Mouse (Mus musculus) urinary bladder, postnatal 36 days (tissue): ENCODE results near the gene Usp7.
"Not testable (repeated sequence)": the region's sequence is repeated elsewhere in the genome, so short reads cannot be mapped to it uniquely, and the experiment has no call there.

Experiments used
- DNase-seq, 2 experiments: peaks; one replicate each; pipeline ENCODE4 v3.0.0; 2022; ENCODE audit warnings: low spot score in 2 of 2, mixed read lengths in 1 of 2

The Usp7 gene

DNA sequence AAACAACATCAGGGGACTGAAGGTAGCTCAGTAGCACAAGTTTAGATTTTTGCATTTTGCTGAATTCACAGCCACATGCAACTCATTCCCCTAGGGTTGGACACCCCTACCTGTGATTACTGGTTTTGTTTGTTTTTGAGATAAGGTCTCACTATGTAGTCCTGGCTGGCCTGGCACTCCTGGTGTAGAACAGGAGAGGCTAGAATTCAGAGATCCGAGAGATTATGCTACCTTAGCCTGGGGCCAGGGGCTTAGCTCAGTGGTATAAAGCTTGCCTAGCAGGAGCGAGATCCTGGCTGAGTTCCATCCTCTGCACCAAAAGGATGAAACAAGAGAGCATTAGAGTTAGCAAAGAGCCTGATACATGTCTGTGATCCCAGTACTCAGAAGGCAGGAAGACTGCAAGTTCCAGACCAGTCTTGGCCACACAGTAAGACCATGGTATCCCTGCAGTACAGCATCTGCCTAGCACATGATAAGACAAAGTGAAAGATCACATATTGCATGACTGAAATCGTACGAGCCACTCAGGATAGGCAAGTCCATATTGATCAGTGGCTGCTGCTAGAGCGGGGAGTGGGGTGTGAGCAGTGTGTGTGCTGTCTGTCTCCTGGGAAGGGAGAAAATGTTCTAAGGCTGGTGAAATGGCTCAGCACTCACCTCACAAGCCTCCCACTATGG lies 40.4 kb downstream of the Usp7 start:
- peak in 1 of 2 experiments; percentile 22 for DNase-seq

DNA sequence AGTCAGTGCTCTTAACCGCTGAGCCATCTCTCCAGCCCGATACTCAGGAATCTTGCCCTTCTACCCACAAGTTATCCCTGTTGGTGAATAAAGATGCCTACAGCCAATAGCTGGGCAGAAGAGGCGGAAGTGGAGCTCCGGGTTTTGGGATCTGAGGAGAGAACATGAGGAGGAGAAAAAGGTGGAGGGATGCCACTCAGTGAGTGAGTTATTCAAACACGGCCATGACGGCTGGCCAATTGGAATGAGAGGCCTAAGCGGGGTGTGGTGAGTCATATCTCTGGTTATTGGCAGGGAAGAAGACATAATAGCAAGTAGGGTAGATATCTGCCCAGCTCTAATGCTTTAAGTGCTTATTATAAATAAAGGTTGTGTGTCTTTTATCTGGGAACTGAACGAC lies 43.2 kb downstream of the Usp7 start:
- DNase-seq: no peak

DNA sequence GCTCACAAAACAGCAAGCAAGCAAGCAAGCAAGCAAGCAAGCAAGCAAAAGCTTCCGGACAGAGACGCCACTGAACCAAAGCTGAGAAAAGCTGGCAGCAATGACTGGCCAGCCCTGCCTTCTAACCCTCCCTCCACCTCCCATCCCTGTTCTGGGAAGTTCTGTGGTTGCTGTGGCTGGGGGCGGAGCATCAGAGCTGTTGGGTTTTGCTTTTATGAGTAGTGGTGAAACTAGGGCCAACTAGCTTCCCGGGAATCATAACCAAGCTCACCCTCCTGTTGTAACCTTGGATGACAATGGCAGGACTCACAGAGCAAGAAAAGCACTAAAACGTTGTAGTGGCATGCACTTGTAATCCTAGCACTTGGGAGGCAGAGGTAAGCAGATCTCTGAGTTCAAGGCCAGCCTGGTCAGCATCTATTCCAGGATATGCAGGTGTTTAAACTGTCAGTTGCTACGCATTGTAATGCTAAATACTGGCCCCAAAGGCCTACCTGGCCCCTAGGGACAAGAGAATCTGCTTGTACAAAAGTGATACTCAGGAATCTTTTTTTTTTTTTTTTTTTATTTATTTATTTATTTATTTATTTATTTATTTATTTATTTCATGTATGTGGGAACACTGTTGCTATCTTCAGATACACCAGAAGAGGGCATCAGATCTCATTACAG lies 43.8 kb downstream of the Usp7 start:
- peak in 1 of 2 experiments; percentile 26 for DNase-seq

DNA sequence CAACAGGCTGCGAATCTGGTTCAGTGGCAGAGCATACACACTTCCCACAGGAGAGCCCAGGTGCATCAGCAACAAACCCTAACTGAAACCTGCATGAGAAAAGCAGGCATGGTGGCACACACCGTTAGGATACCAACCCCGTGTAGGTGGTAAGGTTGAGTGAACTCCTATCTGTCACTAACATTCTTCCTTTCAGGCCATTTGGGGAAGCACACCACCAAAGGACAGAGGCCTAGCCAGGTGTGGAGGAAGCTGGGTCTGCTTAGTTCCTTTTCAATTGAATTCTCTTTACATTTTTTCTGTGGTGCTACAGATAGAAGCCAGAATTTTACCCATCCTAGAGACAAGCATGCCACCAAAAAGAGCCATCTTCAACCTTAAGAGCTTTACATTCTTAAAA lies 44.3 kb downstream of the Usp7 start:
- no peak for DNase-seq

DNA sequence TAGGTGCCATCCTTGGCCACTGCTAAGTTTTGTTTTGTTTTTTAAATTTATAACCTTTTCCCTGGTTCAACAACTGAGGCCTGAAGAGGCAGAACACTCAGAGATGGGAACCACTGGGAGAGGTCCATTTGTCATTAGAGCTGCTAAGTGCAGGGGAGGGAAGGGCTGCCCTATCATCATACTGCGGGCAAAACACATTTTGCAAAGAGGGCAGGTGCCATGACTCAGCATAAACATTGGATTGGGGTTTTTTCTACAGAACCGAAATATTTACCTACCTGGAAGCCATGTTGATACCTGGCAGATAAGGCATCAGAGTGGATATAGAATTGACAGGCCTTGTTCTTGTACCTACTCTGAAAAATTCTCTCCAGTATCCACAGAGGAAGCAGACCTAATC lies 45.6 kb downstream of the Usp7 start:
- no peak for DNase-seq

DNA sequence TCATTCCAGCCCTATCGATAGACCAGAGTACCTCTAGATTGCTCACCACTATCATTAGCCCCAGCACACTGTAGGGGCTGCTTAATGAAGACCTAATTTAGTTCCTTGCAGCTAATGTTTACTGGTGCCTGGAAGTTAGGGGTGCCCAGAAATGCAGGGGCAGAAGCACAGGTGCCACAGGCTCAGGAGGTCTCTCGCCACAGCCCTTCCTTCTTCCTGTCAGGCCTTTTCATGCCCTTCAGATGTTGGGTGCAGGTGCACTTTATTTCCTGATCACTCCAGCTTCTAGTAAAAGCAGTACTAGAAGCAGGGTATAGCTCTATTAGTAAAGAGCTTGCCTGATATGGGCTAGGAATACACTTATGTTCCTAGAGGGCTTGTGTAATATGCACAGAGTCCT lies 46.4 kb downstream of the Usp7 start:
- DNase-seq: no peak

- no peak for DNase-seq
Observed at GRCm38 (mm10) chr16:8743989-8744388, 48.1 kb downstream of the Usp7 start.

- no peak for DNase-seq
Observed at GRCm38 (mm10) chr16:8741697-8742096, 50.4 kb downstream of the Usp7 start.

DNA sequence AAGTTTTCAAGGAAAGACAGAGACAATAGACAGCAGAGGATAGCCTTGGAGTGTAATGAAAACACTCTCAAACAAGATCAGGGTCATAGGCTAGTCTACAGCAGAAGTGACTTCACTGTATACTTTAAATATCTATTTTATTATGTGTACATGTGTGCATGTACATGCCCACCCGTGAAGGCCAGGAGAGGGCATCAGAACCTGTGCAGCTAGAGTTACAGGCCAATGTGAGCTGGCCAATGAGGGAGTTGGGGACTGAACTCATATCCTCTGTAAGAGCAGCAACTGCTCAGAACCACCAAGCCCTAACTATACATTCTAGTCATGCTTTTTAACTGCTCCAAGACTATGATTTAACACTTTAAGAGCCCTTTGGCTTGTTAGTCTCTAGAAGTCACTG lies 51.0 kb downstream of the Usp7 start:
- no peak for DNase-seq

- peak; percentile 83 to 89 for DNase-seq
Observed at GRCm38 (mm10) chr16:8738542-8739514, 53.3 kb downstream of the Usp7 start.

DNA sequence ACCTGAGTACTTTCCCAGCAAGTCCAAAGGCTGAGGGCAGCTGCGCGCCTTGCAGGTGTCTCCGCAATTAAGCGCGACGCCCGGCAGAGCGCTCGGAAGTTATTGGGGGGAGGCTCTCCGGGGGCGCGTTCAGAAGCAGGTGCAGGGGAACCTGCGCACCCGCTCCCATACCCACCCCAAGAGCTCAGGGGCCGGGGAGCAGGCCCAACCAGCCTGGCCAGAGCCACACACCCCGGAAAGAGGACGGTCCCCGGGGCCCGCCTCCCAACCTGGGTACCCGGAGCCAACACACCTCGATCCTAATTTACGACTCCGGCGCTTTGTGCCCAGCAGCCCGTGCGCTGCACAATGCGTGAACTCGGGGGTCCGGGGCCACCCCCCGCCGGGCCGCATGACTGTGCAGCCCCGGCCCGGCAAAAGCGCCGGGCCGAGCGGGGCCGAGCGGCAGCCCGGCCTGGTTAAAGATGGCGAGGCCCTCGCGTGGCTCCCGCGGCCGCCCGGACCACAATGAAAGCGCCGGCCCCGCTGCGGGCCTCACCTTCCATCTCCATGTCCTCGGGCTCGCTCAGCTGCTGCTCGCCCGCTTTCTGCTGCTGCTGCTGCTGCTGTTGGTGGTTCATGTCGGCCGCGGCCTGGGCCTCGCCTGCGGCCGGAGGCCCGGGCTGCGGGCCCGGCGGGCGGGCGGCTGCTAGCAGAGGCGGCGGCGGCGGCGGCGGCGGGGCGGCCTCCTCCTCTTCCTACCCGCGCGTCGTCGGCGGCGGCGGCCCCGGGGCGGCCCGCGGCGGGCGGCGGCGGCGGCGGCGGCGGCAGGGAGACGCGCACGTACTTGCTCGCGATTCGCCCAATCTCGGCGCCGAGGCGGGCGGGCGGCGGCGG lies 54.2 kb downstream of the Usp7 start:
- peak; percentile 33 to 45 for DNase-seq

GRCm38 (mm10) chr16:8737341-8737665 lies 54.8 kb downstream of the Usp7 start:
- DNase-seq: no peak

- no peak for DNase-seq
Observed at GRCm38 (mm10) chr16:8736757-8737156, 55.4 kb downstream of the Usp7 start.

DNA sequence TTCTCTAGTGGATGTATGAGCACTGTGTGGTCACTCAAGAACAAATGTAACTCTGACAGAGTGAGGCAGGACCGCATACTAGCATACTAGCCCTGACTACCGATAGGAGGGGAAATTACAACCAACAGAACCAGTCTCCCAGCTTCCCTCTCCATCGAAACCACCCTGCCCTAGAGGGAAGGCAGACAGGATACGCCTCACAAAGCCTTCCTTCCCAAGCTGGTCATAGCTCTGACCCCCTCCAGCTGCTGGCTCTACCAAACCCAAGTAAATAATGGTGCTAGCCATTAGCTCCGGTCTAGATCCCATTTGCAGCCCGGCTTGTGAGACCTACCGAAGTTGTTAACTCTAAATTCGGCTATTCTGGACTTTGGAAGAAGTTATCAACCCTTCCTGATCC lies 56.1 kb downstream of the Usp7 start:
- no peak for DNase-seq

DNA sequence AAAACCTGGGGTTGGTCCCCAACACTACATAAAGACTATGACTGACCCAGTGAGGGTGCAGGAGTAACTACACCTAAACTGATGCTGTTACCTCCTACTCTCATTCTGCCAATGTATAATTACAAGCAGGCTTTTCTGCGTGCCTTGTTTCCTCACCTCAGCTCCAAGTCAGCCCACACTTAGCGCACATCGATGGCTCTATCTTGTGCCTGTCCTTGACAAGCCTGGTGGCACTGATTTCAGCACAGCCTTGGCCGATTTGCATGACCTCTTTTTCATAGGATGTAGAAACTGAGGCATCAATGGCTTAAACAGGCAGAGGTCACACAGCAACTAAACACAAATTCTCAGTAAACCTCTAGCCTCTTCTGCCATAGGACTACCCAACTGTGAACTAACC lies 57.4 kb downstream of the Usp7 start:
- DNase-seq: no peak

DNA sequence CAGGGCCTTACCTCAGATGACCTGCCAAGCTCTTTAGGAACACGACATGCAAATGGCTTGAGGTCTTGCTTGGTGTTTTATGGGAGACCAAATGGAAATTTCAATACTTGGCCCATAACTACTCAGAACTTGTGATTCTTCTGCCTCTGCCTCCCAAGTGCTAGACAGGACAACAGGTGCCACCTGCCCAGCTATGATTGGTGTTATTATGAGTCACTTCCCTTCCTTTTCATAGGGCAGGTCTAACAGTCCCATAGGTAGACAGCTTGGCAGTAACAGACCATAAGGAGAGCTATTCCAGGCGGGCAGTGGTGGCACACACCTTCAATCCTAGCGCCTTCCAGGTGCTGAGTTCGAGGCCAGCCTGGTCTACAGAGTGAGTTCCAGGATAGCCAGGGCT lies 58.5 kb downstream of the Usp7 start:
- no peak for DNase-seq

DNA sequence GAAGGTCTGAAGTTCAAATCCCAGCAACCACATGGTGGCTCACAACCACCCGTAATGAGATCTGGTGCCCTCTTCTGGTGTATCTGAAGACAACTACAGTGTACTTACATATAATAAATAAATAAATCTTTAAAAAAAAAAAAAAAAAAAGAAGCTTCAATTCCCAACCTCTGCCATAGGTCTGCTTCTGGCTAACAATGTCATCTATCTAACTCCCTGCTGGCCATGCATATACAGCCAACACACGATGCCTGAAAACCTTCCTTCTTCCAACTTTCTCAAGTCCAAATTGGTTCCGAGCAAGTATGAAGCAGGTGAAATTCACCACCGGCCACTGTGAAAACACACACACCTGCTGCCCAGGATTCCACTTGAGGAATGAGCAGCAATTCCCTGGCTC lies 59.7 kb downstream of the Usp7 start:
- DNase-seq: not testable (repeated sequence)

- no peak for DNase-seq
Observed at GRCm38 (mm10) chr16:8731630-8732029, 60.5 kb downstream of the Usp7 start.

DNA sequence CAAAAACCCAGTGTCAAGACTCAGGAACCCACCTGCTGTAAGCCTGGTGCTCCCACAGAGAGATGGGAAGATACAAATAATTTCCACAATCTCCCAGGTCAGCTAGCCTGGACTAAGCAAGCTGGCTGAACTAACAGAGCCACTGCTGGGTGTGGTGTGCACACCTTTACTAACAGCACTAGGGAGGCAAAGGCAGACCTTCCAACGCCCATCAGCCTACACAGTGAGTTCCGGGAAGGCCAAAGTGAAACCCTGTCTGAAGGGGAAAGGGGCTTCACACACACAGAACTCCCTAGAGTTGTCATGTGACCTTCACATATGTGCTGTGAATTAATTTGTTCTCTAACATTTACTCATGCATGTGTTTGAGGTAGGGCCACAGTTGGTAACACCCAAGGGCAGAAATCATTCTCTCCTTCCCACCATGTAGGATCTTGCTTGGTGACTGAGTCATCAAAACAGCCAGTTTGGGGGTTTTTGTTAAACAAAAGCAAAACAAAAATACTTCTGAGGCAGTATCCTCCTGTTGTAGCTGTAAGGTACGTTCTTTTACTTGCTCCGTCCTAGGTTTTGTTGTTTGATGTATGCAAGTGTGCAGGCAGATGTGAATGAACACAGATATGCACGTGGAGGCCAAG lies 63.9 kb downstream of the Usp7 start:
- DNase-seq: no peak

DNA sequence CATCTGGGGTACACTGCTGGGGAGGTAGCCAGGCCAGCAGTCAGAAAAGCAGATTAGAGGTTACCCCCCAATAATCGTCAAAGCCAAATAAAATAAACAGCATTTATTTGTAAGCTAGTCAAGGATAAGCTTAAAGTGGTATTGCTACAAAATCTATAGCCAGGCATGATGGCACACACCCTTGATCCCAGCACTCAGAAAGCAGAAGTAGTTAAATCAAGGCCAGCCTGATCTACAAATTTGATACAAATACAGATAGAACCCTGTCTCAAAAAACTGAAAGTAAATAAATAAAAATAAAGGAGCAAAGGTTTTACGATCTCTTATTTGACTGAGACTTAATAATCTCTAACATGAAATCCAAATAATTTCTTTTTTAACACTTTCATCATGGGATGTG lies 66.3 kb downstream of the Usp7 start:
- DNase-seq: no peak

- DNase-seq: no peak
Observed at GRCm38 (mm10) chr16:8724031-8724430, 68.1 kb downstream of the Usp7 start.
